Mouse (Mus musculus) liver, adult (tissue): ENCODE measurements around the gene Casq1.

Experiments
- GATA4 ChIP-seq: IDR thresholded peaks from 2 replicates; pipeline ENCODE4 v1.6.1; 2014; ENCODE audit warnings: mild to moderate bottlenecking, low read length; ENCODE audit not compliant: insufficient replicate concordance

Gene Casq1

GRCm38 (mm10) chr1:172167911-172168310 lies 51.8 kb downstream of the Casq1 start:
- TF ChIP-seq GATA4, result no peak

- no peak for TF ChIP-seq GATA4
These were observed 56.7 kb downstream of the Casq1 start for GRCm38 (mm10) chr1:172162959-172163358.

- TF ChIP-seq GATA4, result no peak
These were observed 57.7 kb downstream of the Casq1 start for GRCm38 (mm10) chr1:172162009-172162408.

GRCm38 (mm10) chr1:172160508-172160907 lies 59.2 kb downstream of the Casq1 start:
- TF ChIP-seq GATA4, result no peak

GRCm38 (mm10) chr1:172159970-172160369 lies 59.7 kb downstream of the Casq1 start:
- no peak for TF ChIP-seq GATA4
